Mouse (Mus musculus) myocyte (in vitro differentiated cells): ENCODE measurements at regions not wholly inside any gene's neighbourhood (a gene's known extent, or its start where the extent isn't known, plus 50 kb on each side); places are given as distances from the start of the nearest gene placed in this dataset.

ENCODE experiments used
- H3K27me3 ChIP-seq: one replicate; pipeline ENCODE4 v1.6.1; 2011; ENCODE audit not compliant: control insufficient read depth, insufficient read depth, insufficient read length
- H3K36me3 ChIP-seq: one replicate; pipeline ENCODE4 v1.6.1; 2011; ENCODE audit not compliant: control insufficient read depth, insufficient read depth
- H3K4me2 ChIP-seq: one replicate; pipeline ENCODE4 v1.6.1; 2011; ENCODE audit warnings: low read depth, control low read depth
- H3K4me3 ChIP-seq: one replicate; pipeline ENCODE4 v1.5.1; 2011; ENCODE audit warnings: mild to moderate bottlenecking, control low read depth, moderate library complexity
- H3K79me2 ChIP-seq: one replicate; pipeline ENCODE4 v1.6.1; 2011; ENCODE audit not compliant: control insufficient read depth, insufficient read depth
- H3ac ChIP-seq: one replicate; pipeline ENCODE4 v1.6.1; 2011; ENCODE audit not compliant: control insufficient read depth, insufficient read length
- CEBPB ChIP-seq: IDR thresholded peaks from 2 replicates; pipeline ENCODE4 v1.6.1; 2011; ENCODE audit warnings: mild to moderate bottlenecking, moderate library complexity; ENCODE audit not compliant: poor library complexity, insufficient read depth, severe bottlenecking
- E2F4 ChIP-seq: IDR thresholded peaks from one replicate; pipeline ENCODE4 v1.6.1; 2011; ENCODE audit warnings: mild to moderate bottlenecking, control low read depth, moderate library complexity; ENCODE audit not compliant: insufficient read depth
- MAX ChIP-seq: IDR thresholded peaks from one replicate; pipeline ENCODE4 v1.6.1; 2011; ENCODE audit warnings: low read depth, mild to moderate bottlenecking, control low read depth
- MYOD1 ChIP-seq, 3 experiments: IDR thresholded peaks; one replicate each; pipeline ENCODE4 v1.6.1; 2011; ENCODE audit warnings: control low read depth in 2 of 3, low read depth in 2 of 3, mild to moderate bottlenecking in 2 of 3, moderate library complexity in 1 of 3; ENCODE audit not compliant: insufficient read length in 2 of 3, control insufficient read depth in 1 of 3
- MYOG ChIP-seq, 3 experiments: IDR thresholded peaks; one replicate each; pipeline ENCODE4 v1.6.1; 2011; ENCODE audit warnings: control low read depth in 2 of 3, low read depth in 2 of 3, mild to moderate bottlenecking in 2 of 3; ENCODE audit not compliant: insufficient read length in 2 of 3, control insufficient read depth in 1 of 3, insufficient read depth in 1 of 3
- POLR2A ChIP-seq: IDR thresholded peaks from one replicate; pipeline ENCODE4 v1.6.1; 2011; ENCODE audit warnings: low read depth, mild to moderate bottlenecking, control low read depth, moderate library complexity; ENCODE audit not compliant: insufficient read length
- POLR2AphosphoS2 ChIP-seq: IDR thresholded peaks from one replicate; pipeline ENCODE4 v1.6.1; 2011; ENCODE audit warnings: low read depth, control low read depth; ENCODE audit not compliant: insufficient read length
- REST ChIP-seq: IDR thresholded peaks from one replicate; pipeline ENCODE4 v1.6.1; 2011; ENCODE audit warnings: mild to moderate bottlenecking, control low read depth, moderate library complexity; ENCODE audit not compliant: insufficient read depth, insufficient read length
- SRF ChIP-seq: IDR thresholded peaks from one replicate; pipeline ENCODE4 v1.6.1; 2011; ENCODE audit warnings: low read depth; ENCODE audit not compliant: control insufficient read depth, insufficient read length
- TCF12 ChIP-seq: IDR thresholded peaks from one replicate; pipeline ENCODE4 v1.6.1; 2011; ENCODE audit warnings: mild to moderate bottlenecking, control low read depth; ENCODE audit not compliant: poor library complexity, insufficient read depth, severe bottlenecking
- TCF3 ChIP-seq: IDR thresholded peaks from one replicate; pipeline ENCODE4 v1.6.1; 2011; ENCODE audit warnings: low read depth, control low read depth; ENCODE audit not compliant: insufficient read length
- USF1 ChIP-seq: IDR thresholded peaks from one replicate; pipeline ENCODE4 v1.6.1; 2011; ENCODE audit warnings: low read depth, mild to moderate bottlenecking, control low read depth, moderate library complexity

DNA sequence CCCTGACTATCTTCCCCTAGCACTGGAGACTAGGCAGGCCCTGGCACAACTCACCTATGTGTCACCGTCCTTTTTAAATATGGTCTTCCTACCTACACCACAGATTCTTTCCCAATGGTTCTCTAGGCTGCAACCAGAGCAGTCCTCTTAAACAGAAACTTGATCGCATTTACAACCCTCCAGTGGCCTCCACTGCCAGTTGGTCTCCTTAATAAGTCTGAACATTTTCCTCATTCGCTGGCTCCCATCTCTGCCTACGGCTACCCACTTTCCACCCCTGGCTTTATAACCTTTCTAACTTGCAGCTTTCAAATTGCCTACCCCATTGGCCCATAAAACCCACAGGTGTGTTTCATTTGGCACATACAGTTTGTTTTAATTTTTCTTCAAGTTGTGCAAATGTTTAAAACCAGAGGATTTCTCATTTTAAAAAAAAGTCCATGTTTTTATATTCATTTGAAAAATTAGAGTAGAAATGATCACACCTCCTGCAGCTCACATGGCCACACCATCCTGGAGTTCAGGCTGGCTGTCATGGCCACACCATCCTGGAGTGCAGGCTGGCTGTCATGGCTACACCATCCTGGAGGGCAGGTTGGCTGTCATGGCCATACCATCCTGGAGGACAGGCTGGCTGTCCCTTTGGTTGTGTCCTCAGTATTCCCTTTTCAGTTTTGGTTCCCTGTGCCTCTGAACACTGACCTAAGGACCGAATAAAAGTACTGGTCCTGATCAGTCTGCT, 74.4 kb upstream of the Ccnd2 start:
- Histone ChIP-seq H3ac (no peak overlapping the region), H3K27me3 (peaks cover 5% of the 10 kb centered on the region), H3K79me2 (no peaks in the 10 kb centered on the region), H3K4me3 (no peak overlapping the region), H3K4me2 (no peak overlapping the region), H3K36me3 (no peaks in the 10 kb centered on the region)
- TF ChIP-seq MYOD1 (IDR thresholded peaks at IDR 0.05; ENCODE audit: control insufficient read depth in 1 of 3, insufficient read length in 2 of 3, low read depth in 2 of 3) (no peak), REST (no peak), USF1 (no peak), POLR2A (no peak), MAX (no peak), MYOG (IDR thresholded peaks at IDR 0.05; ENCODE audit: control insufficient read depth in 1 of 3, insufficient read depth in 1 of 3, insufficient read length in 2 of 3, low read depth in 2 of 3) (no peak), TCF12 (no peak), POLR2AphosphoS2 (no peak), CEBPB (no peak), E2F4 (no peak), SRF (no peak), TCF3 (no peak)

DNA sequence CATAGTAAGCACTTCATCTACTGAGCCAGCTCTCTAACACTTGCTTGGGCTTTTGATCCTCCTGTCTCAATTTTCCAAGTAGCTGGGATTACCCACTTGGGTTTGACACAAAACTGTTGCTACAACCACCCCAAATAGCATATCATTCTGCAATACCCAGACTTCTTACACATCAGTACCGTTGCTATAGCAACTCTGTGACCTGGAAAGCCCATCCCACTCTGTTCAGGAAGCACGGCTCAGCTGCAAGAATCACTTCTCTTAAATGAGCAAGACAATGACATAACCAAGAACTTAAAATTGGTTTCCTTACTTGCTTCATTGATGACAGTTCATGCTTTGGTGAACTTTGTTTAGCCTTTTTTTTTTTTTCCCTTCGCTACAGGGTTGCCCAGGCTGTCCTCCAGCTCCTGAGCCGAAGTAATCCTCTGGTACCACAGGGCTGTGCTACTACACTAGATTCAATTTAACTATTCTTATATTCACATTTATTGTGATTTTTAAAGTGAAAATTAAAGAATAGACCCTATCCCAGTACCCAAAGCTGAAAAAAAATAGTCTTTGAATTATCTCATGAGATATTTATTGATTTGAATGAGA, 84.6 kb upstream of the Ccnd2 start:
- H3K27me3 ChIP-seq: no peaks in the 10 kb centered on the region
- no peaks in the 10 kb centered on the region for H3K36me3 ChIP-seq
- no peak overlapping the region for H3K4me3 ChIP-seq
- no peak for TF ChIP-seq POLR2AphosphoS2
- TF ChIP-seq MYOG (IDR thresholded peaks at IDR 0.05; ENCODE audit: control insufficient read depth in 1 of 3, insufficient read depth in 1 of 3, insufficient read length in 2 of 3, low read depth in 2 of 3): no peak
- no peak for TF ChIP-seq MAX
- no peak for TF ChIP-seq MYOD1 (IDR thresholded peaks at IDR 0.05; ENCODE audit: control insufficient read depth in 1 of 3, insufficient read length in 2 of 3, low read depth in 2 of 3)
- no peaks in the 10 kb centered on the region for H3K79me2 ChIP-seq
- no peak overlapping the region for H3ac ChIP-seq
- no peak overlapping the region for H3K4me2 ChIP-seq

DNA sequence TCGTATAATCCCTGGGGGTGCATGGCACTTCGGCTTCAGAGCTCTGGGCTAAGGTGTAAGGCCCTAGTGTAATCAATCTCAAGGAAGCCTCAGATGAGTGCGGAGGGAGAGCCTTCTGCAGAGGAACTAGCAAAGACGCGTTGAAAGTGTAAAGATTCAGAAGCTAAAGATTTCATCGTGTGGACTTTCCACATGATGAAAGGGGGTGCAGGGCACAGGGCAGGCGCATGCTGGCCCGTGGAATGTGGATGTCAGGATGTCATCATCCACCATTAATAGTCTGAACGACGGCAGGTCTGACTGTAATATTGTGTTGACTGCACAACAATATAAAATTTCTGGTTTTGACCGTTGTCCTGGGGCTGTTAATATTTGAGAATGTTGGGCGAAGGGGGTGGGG, 85.2 kb upstream of the Ccnd2 start:
- H3K36me3 ChIP-seq: no peaks in the 10 kb centered on the region
- H3K79me2 ChIP-seq: no peaks in the 10 kb centered on the region
- no peak overlapping the region for H3ac ChIP-seq
- TF ChIP-seq POLR2AphosphoS2: no peak
- TF ChIP-seq POLR2A: no peak
- TF ChIP-seq E2F4: no peak
- no peak for TF ChIP-seq MAX
- TF ChIP-seq USF1: no peak
- no peak for TF ChIP-seq MYOD1 (IDR thresholded peaks at IDR 0.05; ENCODE audit: control insufficient read depth in 1 of 3, insufficient read length in 2 of 3, low read depth in 2 of 3)
- no peak for TF ChIP-seq MYOG (IDR thresholded peaks at IDR 0.05; ENCODE audit: control insufficient read depth in 1 of 3, insufficient read depth in 1 of 3, insufficient read length in 2 of 3, low read depth in 2 of 3)
- TF ChIP-seq SRF: no peak
- no peak for TF ChIP-seq TCF12
- no peak for TF ChIP-seq REST
- no peak overlapping the region for H3K4me2 ChIP-seq
- H3K4me3 ChIP-seq: no peak overlapping the region
- no peaks in the 10 kb centered on the region for H3K27me3 ChIP-seq

DNA sequence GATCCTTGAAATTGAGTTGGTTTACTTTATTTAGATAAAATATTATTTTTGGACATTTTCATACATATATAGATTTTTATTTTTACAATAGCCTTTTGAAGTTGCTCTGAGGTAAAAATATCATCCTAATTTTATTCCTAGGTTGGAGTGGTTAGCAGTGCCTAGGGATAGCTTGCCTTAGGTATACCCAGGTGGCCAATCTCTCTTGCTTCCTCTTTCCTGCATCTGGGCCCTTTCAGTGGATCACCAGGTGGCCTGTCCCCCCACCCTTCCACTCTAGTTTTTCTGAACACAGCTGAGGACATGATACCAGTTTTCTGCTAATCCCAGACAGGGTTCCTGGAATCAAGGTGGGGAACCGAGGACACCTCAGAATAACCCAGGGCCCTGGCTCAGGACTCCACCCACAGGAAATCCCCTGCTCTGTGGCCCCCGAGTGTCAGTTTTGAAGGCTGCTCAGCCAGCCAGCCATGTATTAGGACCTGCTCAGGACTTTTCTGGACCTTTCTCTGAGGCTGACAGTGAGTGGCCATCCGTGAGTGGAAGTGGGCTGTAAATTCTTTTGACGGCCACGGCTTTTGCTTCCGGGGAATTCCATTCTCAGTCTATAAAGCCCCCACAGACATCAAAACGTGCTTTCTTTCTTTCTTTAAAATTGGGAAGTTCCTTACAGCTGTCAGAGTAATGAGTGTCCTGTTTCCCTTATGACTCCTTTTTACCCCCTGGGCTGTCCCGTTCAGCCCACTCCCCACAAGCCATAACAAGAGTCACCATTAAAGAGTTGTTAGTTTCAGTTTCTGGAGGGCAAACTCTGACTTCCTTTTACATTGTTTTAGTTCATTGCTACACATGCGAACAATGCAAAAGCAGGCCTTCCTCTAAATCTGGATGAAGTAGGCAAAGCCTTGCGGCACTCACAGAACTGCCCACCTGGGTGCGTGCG, 87.8 kb upstream of the Ccnd2 start:
- Histone ChIP-seq H3K27me3 (no peaks in the 10 kb centered on the region), H3K79me2 (no peaks in the 10 kb centered on the region), H3K36me3 (no peaks in the 10 kb centered on the region), H3K4me2 (no peak overlapping the region), H3K4me3 (no peak overlapping the region), H3ac (no peak overlapping the region)
- TF ChIP-seq POLR2A: no peak
- no peak for TF ChIP-seq REST
- TF ChIP-seq USF1: no peak
- TF ChIP-seq E2F4: no peak
